ENCODE assay signal across 22 mouse cellular contexts in the genomic region with DNA sequence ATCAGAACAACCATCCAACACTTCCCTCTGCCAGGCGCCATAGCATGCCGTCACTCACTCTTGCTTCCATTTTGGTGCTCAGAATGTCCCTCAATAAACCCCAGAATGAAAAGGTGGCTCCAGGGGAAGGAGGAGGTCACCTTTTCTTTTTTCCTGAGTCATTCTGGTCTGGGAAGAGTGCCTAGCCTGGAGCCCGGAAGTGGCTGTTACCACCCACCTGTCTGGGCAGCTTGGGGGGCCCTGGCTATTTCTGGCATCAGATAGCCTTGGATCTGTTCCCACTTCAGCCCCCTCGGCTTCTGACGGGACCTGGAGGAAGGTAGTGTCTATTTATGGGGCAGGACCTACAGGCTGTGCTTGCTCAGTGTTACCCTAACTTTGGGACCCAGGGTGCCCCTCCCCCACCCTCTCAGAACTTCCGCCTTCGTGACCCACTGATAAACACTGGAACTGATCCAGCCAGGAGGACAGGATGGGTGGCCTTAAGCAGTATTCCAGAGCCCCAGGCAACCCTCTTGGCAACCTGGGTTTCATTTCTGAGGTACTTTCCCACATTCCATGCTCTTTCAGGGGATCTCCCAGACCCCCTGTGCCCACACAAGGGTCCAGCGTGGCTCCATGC. TPM values are rescaled to one million over a fixed set of nuclear protein-coding genes. Genes with fewer than 3 reads are reported as not detected.
A peak's percentile ranks its signal among the peaks of the same experiment; 100 is the strongest.
DNase-seq lines count a peak whose midpoint lies in the region; ATAC-seq and TF ChIP-seq lines count a peak whose summit lies in the region.
"Had no signal": no experiment of that assay in that cellular context is flagged by ENCODE, and none has a peak within 500 bp of the region (broad histone marks: within the 10 kb centered on the region; RNA-seq: fewer than 3 reads in every experiment).

No protein-coding gene starts in this region.

- peaks cover 9% of the 10 kb centered on the region; the same call in 1 of the 2 replicates for H3K27me3 ChIP-seq in heart, embryonic 13.5 days (replicated peaks)
- no peaks in the 10 kb centered on the region for H3K27me3 ChIP-seq in lung, embryonic 16.5 days (ENCODE audit: control insufficient read depth, insufficient read depth, low read depth, low read length)
- no peaks in the 10 kb centered on the region for H3K27me3 ChIP-seq in heart, postnatal 0 days (ENCODE audit: control insufficient read depth, insufficient read depth, low read length)

- no peak for TF ChIP-seq CTCF in lung, adult 2 months (IDR thresholded peaks at IDR 0.05; ENCODE audit: insufficient read depth, low read length)
- no peak for TF ChIP-seq CTCF in heart, postnatal 0 days (IDR thresholded peaks at IDR 0.05; ENCODE audit: low read depth)

- H3K36me3 ChIP-seq in heart, embryonic 13.5 days, result no peaks in the 10 kb centered on the region
- no peaks in the 10 kb centered on the region for H3K36me3 ChIP-seq in lung, embryonic 16.5 days (ENCODE audit: control insufficient read depth, insufficient read depth, low read length)
- H3K36me3 ChIP-seq in heart, postnatal 0 days (replicated peaks; ENCODE audit: control insufficient read depth, insufficient read depth, low read length), result no peaks in the 10 kb centered on the region
- H3K36me3 ChIP-seq: embryonic facial prominence, embryonic 10.5 days; hindbrain, embryonic 13.5 days had no signal

- no peak for TF ChIP-seq POLR2A in lung, adult 2 months (IDR thresholded peaks at IDR 0.05; ENCODE audit: borderline replicate concordance, extremely low read depth, low read depth, low read length)

- no peak overlapping the region for H3K4me3 ChIP-seq in heart, embryonic 13.5 days
- no peak overlapping the region for H3K4me3 ChIP-seq in lung, embryonic 16.5 days (ENCODE audit: low read length)
- no peak overlapping the region for H3K4me3 ChIP-seq in lung, adult 2 months (replicated peaks; ENCODE audit: extremely low read depth, low read depth, low read length)
- no peak overlapping the region for H3K4me3 ChIP-seq in heart, postnatal 0 days (ENCODE audit: low read depth, low read length)
- H3K4me3 ChIP-seq: embryonic facial prominence, embryonic 10.5 days; erythroblast, embryonic 14.5 days; hindbrain, embryonic 13.5 days had no signal

- WGBS in heart, embryonic 13.5 days, result 37% methylated on average over 8 of the region's 8 CpGs
- WGBS in lung, embryonic 16.5 days, result 37% methylated on average over 8 of the region's 8 CpGs
- 46% methylated on average over 8 of the region's 8 CpGs for WGBS in lung, adult 2 months
- WGBS in heart, postnatal 0 days, result 28% methylated on average over 8 of the region's 8 CpGs

- peak overlapping the region; percentile 44; the same call in 1 of the 2 replicates for H3K9ac ChIP-seq in heart, embryonic 13.5 days
- H3K9ac ChIP-seq in lung, embryonic 16.5 days (ENCODE audit: low read length), result no peak overlapping the region
- H3K9ac ChIP-seq in heart, postnatal 0 days (replicated peaks; ENCODE audit: low read depth, low read length), result no peak overlapping the region
- H3K9ac ChIP-seq: forebrain, postnatal 0 days; hindbrain, embryonic 13.5 days had no signal

- peaks cover 59% of the 10 kb centered on the region for H3K4me1 ChIP-seq in heart, embryonic 13.5 days
- peaks cover 25% of the 10 kb centered on the region for H3K4me1 ChIP-seq in lung, embryonic 16.5 days (replicated peaks; ENCODE audit: control insufficient read depth, insufficient read depth, low read length)
- H3K4me1 ChIP-seq in lung, adult 2 months (ENCODE audit: control insufficient read depth, insufficient read depth, low read length), result peaks cover 13% of the 10 kb centered on the region
- peaks cover 55% of the 10 kb centered on the region for H3K4me1 ChIP-seq in heart, postnatal 0 days (ENCODE audit: control insufficient read depth, insufficient read depth)

- no peak for ATAC-seq in heart, embryonic 13.5 days (ENCODE audit: extremely low read depth, insufficient number of reproducible peaks, low FRiP score, low TSS enrichment)
- peak; percentile 51 for ATAC-seq in lung, embryonic 16.5 days (ENCODE audit: low read depth)
- ATAC-seq in heart, postnatal 0 days (ENCODE audit: insufficient read depth, low read depth), result no peak
- ATAC-seq in megakaryocyte progenitor cell, adult 5-6 weeks (replicated peaks; ENCODE audit: poor library complexity), result no peak
- ATAC-seq: activated CD4-positive, CD25-positive, alpha-beta regulatory T cell, adult 4 months; forebrain, postnatal 0 days; midbrain, embryonic 16.5 days had no signal

- no peak for DNase-seq in heart, postnatal 25 days (ENCODE audit: low spot score)
- DNase-seq in lung, adult 2 months, result no peak
- no peak for DNase-seq in heart, postnatal 0 days (ENCODE audit: low spot score)
- DNase-seq in layer of hippocampus, adult 9-10 months (ENCODE audit: low spot score), result no peak
- DNase-seq: cerebellum, postnatal 10 days; forebrain, postnatal 0 days; gastrocnemius, postnatal 14 days; liver; thymus, postnatal 14 days had no signal

- no peak overlapping the region; the same call in 1 of the 2 replicates for H3K4me2 ChIP-seq in heart, embryonic 13.5 days
- no peak overlapping the region for H3K4me2 ChIP-seq in lung, embryonic 16.5 days (ENCODE audit: low read depth, low read length)
- H3K4me2 ChIP-seq in heart, postnatal 0 days (ENCODE audit: low read depth, low read length), result no peak overlapping the region
- H3K4me2 ChIP-seq: hindbrain, embryonic 13.5 days had no signal

- H3K9me3 ChIP-seq in heart, embryonic 13.5 days, result no peaks in the 10 kb centered on the region
- H3K9me3 ChIP-seq in lung, embryonic 16.5 days (ENCODE audit: control insufficient read depth, low read length), result no peaks in the 10 kb centered on the region
- H3K9me3 ChIP-seq in heart, postnatal 0 days (replicated peaks; ENCODE audit: control insufficient read depth, low read length), result no peaks in the 10 kb centered on the region
- H3K9me3 ChIP-seq: embryonic facial prominence, embryonic 10.5 days; hindbrain, embryonic 13.5 days had no signal

- TF ChIP-seq EP300 in heart, postnatal 0 days (IDR thresholded peaks at IDR 0.05; ENCODE audit: low read depth), result no peak

- H3K27ac ChIP-seq in heart, embryonic 13.5 days (replicated peaks), result peak overlapping the region; percentile 91
- H3K27ac ChIP-seq in lung, embryonic 16.5 days (ENCODE audit: low read length), result peak overlapping the region; percentile 34; the same call in 1 of the 2 replicates
- peak overlapping the region; percentile 15; the same call in 1 of the 2 replicates for H3K27ac ChIP-seq in heart, postnatal 0 days (ENCODE audit: low read depth)
- H3K27ac ChIP-seq: hindbrain, embryonic 13.5 days; macrophage; stomach, postnatal 0 days had no signal

- intact Hi-C loops in heart, postnatal 25 days (cut with DNase I), result no loop called here

RNA-seq across cellular contexts. Expression of a gene that starts 8.8 kb away (rescaled TPM):
- polyA plus RNA-seq in heart, embryonic 13.5 days (2015; fragmentation: Nextera tagmentation; extraction: Ambion mirVana), result 0.91 and 1.1 TPM in 2 replicates
- total RNA-seq in heart, postnatal 25 days (2021), result under 1 TPM; 0.59 to 0.88 TPM
- 1.3 and 1.6 TPM in 2 replicates for polyA plus RNA-seq in lung, embryonic 16.5 days (2015; fragmentation: Nextera tagmentation; extraction: Ambion mirVana)
- 3.7 and 4.8 TPM in 2 replicates for polyA plus RNA-seq in lung, adult 2 months (2012; rRNA removed)
- total RNA-seq in heart, postnatal 0 days (2014; rRNA removed; ENCODE audit: low replicate concordance), result 0.54 and 4.0 TPM in 2 replicates
- 0.60 and 0.71 TPM in 2 replicates for polyA plus RNA-seq in heart, postnatal 0 days (2015; fragmentation: Nextera tagmentation; extraction: Ambion mirVana)
- not detected in 2 replicates for total RNA-seq in megakaryocyte progenitor cell, adult 5-6 weeks (2015)
- total RNA-seq in megakaryocyte progenitor cell, adult 5-6 weeks (2017), result not detected in 2 replicates
- polyA plus RNA-seq: activated CD4-positive, CD25-positive, alpha-beta regulatory T cell, adult 4 months; erythroblast, embryonic 14.5 days; macrophage had no signal

RNA-seq across cellular contexts. Expression of a gene that starts 48.6 kb away (rescaled TPM):
- not detected in 2 replicates for polyA plus RNA-seq in heart, embryonic 13.5 days (2015; fragmentation: Nextera tagmentation; extraction: Ambion mirVana)
- not detected for total RNA-seq in heart, postnatal 25 days (2021)
- not detected in 2 replicates for polyA plus RNA-seq in lung, embryonic 16.5 days (2015; fragmentation: Nextera tagmentation; extraction: Ambion mirVana)
- polyA plus RNA-seq in lung, adult 2 months (2012; rRNA removed), result 2.9 and 6.0 TPM in 2 replicates
- total RNA-seq in heart, postnatal 0 days (2014; rRNA removed; ENCODE audit: low replicate concordance), result not detected in 2 replicates
- polyA plus RNA-seq in heart, postnatal 0 days (2015; fragmentation: Nextera tagmentation; extraction: Ambion mirVana), result not detected in 2 replicates
- total RNA-seq in megakaryocyte progenitor cell, adult 5-6 weeks (2015), result not detected in 2 replicates
- total RNA-seq in megakaryocyte progenitor cell, adult 5-6 weeks (2017), result not detected in 2 replicates
- total RNA-seq: adrenal gland, postnatal 4 days; forebrain, postnatal 0 days; gastrocnemius, postnatal 14 days; layer of hippocampus, postnatal 14 days; left cerebral cortex, postnatal 25 days had no signal
- polyA plus RNA-seq: erythroblast, embryonic 14.5 days; macrophage had no signal

Comparison
In these comparisons a context has a peak if more than half of its experiments do, and no peak if none do; other contexts are left out.
1. H3K27ac ChIP-seq: peak in every context shown above with its lines; median percentile 91 in heart, embryonic 13.5 days; 34 in lung, embryonic 16.5 days; 15 in heart, postnatal 0 days.